Mouse (Mus musculus) kidney, adult 2 months (tissue): ENCODE data around the gene Fam214a.

ENCODE experiments used
- CTCF ChIP-seq: fragments of 200-500 bp; conservative IDR thresholded peaks from 2 replicates; pipeline ENCODE4 v1.5.1; 2011; ENCODE audit warnings: low read depth, mild to moderate bottlenecking, control low read depth, low read length, moderate library complexity, mixed read lengths; ENCODE audit not compliant: insufficient read depth, insufficient read length
- POLR2A ChIP-seq: fragments of 200-500 bp; IDR thresholded peaks from one replicate; pipeline ENCODE4 v1.6.1; 2011; ENCODE audit warnings: low read depth, low read length, control low read depth

DNA sequence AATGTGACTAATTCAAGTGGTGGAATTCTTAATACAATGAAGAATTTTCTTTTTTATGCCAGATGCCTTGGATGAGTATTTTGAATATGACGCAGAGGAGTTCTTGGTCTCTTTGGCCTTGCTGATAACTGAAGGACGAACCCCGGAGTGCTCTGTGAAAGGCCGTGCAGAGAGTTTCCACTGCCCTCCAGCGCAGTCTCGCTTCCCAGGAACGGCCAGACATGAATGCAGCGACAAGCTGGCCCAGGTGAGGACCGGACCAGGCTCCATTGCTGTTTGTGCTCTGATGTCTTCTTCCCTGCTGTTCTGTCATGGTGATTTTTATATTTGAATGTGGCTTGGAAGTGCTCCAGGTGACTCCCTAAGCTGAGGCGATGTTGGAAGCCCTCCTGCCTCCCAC is 51.5 kb downstream of the Fam214a start:
- TF ChIP-seq POLR2A: no peak
- TF ChIP-seq CTCF: no peak
